Mouse (Mus musculus) frontal cortex, postnatal 36 days (tissue): ENCODE results near the gene Hfe2.
"Not testable (repeated sequence)": the region's sequence is repeated elsewhere in the genome, so short reads cannot be mapped to it uniquely, and the experiment has no call there.

ENCODE experiments used
- DNase-seq, 2 experiments: peaks; one replicate each; pipeline ENCODE4 v3.0.0; 2022; ENCODE audit warnings: low spot score in 2 of 2

The Hfe2 gene

DNA sequence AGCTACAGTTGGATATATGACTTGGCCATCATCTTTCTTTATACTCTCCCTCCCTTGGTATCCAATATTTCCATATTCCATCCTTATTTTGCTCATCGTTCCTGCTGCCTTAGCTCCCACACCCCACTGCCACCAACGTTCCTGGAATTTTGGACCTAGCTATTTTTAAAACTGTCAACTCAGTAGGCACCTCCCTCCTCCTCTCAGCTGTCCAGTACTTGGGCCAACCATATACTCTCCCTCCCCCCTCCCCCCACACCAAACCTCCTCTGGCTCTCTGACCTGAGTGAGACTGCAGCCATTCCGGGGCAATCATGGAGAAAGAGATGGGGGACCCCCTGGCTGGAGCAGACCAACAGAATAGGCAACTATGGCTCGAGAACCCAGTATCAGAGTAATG is at the start of gene Hfe2:
Gene Hfe2, plus strand, starts transcription at position 259 of the 400 bp plus-strand sequence.
- DNase-seq, result no peak

DNA sequence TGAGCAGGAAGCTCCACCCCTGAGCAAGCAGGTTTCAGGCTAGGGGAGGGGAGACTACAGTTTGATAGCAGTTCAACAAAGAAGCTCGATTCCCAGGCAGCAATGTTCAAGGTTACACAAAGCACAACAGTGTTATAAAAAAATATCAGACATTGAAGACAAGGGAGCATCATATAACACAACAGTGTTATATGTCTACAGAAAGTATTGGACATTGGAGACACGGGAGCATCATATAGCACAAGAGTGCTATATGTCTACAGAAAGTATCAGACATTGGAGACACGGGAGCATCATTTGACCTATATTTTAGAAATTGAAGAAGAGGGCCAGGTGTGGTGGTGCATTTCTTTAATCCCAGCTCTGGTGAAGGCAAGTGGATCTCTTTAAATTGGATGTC is 47.9 kb upstream of the Hfe2 start:
- DNase-seq, result no peak

DNA sequence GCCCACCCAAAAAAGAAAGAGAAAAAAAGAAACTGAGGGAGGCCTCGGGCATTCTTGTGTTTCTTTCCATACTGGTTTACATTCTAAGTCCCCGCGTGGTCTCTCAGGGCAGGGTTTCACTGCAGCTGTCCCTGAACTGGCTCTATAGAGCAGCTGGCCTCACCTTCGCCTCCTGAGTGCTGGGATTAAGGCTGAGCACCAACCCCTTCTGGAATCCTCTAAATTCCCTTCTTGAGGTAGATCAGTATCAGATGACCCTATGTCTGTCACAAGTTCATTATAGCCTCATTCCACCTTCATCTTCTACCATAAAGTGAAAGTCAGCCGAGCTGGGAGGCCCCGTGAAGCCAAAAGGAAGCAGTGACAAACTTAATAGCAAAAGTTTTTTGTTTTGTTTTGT is 47.4 kb upstream of the Hfe2 start:
- DNase-seq, result no peak

DNA sequence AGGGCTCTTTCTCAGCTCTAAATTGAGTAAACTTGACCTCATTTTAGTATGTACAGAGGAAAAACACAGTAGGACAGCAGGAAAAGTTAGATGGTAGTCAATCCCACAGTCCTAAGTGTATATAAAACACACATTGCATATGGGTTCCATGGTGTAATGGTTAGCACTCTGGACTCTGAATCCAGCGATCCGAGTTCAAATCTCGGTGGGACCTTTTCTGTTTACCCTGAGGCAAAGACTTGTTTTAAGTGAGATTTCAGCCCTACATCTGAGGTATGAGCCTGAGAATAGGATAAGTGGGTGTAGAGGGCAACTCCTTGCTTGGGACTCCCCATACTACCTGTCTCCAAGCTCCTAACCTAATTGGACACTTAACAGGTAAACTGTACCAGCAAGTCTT is 45.7 kb upstream of the Hfe2 start:
- DNase-seq, result no peak

DNA sequence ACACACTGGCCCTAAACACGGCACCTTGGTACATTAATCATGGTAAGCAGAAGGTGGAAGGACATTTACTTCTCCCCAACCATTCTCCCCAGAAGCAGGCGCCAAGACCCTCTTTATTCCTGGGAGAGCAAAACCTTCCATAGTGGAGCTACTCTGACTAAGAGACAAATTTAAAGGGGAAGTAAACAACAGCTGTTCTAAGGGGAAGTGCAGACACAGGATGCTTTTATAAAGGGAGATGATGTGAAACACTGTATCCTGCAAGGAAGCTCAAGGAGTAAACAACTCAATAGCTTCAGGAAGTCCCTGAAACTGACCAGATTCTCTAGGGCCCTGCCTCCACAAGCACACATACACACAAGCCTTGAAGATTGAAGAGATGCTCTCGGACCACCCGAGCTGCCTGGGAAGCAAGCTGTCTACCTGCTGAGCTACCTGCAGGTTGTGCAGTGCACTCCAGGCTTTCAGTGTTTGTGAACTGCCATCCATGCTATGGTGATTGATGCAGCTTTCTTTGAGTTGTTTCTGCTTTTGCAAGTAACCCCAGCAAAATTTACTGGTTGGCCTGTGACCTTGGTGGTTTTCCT is 44.2 kb upstream of the Hfe2 start:
- DNase-seq, result no peak

DNA sequence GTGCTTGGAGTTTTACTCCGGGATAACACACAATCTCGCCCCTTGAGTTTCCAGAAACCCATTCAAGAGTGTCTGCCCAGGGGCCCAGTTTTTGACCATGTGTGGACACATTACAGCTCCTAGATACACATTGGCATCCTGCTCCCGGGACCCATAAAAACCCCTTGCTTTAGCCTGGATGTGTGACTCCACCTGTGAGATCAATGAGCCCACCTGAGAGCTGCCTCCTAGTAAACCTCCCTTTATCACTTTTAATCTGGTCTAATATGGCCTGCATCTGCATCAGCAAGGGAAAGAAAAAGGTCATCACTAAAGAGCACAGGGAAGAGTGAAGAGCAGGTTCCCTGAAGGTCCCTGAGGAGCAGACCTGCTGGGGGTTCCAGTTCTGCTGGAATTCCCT is 43.1 kb upstream of the Hfe2 start:
- DNase-seq, result no peak

DNA sequence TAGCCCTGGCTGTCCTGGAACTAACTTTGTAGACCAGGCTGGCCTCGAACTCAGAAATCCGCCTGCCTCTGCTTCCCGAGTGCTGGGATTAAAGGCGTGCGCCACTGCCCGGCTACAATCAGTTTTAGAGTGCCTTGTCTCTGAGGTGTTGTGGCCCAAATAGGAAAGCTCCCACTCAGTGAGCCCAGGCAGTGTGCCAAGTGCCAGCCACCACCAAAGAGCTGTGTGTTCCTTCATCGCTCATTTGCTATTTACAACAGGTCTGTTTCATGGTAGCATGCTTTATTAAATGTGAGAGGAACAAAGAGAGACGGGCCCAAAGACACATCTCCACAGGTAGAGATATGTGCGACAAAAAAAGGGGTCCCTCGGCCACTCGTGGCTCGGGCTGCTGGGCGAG is 42.5 kb upstream of the Hfe2 start:
- DNase-seq, result no peak

DNA sequence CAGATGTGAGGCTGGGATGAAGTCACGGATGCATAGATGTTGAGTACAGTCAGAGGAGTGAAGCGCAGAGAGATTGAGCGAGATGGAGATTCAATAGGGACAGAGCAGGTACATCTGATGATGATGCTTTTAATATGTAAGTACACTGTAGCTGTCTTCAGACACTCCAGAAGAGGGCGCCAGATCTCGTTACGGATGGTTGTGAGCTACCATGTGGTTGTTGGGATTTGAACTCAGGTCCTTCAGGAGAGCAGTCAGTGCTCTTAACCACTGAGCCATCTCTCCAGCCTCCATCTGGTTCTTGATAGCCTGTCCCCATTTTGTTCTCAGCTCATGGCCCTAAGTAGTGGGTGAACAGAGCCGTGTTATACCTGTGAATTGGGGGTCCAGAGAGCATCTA is 41.9 kb upstream of the Hfe2 start:
- DNase-seq, result not testable (repeated sequence)

DNA sequence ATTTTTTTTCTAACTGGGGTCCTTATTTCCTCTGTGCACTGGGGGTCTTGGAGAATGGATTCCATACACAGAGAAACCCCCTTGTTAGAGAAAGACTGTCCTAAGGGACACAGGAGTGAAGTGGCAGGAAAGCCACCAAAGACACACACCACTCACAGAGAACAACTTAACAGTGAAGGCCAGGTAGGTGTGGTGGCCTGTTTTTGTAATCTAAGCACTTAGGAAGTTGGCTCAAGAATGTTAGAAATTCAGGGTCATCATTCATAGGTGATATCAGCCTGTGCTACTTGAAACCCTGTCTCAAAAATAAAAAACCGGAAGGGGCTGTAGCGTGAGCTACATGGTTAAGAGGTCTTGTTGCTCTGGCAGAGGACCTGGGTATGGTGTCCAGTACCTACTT is 41.0 kb upstream of the Hfe2 start:
- DNase-seq, result no peak

DNA sequence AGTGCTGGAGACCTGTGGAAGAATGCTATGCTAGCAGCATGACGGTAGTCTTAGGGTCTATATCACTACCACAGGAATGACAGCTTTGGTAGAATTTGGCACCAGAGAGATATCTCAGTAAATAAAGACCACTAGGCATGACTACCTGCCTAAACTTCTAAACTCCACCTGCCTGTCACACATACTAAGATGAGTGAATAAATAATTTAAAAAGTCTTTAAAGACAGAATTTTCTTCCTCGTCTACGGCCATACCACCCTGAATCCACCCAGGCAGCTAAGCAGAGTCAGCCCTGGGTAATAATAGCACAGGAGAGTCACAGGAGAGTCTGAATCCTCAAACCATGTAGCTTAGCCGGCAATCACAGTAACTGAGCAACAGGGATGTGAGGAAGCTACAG is 40.1 kb upstream of the Hfe2 start:
- DNase-seq, result no peak

DNA sequence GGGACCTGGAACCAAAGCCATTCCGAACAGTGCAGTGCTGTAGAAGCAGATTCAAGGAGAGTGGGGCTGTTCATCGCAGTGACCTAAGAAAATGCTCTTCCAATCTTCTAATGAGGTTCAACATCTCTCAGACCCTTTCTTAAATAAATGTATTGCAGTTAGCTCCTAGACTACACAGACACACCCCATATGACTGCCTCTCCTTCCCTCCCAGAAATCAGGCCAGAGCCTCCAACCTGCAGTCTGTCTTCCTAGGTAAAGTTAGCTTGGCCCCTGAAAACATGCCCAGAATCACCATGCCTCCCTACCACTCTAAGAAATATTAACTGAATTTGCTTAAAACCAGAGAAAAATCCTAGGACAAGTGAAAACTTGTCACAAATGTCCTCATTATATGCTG is 39.6 kb upstream of the Hfe2 start:
- no peak for DNase-seq

DNA sequence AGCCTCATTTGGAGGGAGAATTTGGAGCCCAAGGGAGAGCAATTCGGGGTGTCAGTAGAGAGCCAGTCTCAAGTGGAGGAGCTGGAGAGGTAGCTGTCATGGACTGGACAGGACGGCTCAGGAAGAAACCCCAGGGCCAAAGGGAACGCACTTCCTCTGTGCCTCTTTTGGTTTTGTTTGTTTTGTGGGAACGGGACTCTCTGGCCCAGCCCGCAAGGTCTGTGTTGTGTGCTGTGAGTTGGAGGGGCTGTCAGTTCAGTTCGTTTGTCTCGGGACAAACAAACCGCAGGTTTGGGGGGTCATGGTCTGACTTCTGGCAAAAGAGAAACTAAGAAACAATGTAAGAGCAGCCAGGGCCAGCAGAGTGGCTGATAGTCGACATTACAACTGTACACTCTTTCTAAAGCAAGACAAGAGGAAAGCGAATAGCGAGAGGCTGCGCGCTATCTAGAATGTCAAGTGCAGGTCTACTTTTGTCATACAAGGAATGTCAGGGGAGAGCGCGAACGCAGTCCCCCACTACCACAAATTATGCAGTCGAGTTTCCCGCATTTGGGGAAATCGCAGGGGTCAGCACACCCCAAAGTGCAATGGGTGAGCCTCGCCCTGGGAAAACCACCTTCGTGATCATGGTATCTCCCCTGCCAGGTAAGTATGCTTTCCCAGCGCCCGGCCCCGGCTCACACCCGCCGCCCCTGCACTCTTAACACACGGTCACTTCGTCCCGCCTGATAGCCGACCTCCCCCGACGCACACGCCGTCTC is 38.7 kb upstream of the Hfe2 start:
- not testable (repeated sequence) for DNase-seq

DNA sequence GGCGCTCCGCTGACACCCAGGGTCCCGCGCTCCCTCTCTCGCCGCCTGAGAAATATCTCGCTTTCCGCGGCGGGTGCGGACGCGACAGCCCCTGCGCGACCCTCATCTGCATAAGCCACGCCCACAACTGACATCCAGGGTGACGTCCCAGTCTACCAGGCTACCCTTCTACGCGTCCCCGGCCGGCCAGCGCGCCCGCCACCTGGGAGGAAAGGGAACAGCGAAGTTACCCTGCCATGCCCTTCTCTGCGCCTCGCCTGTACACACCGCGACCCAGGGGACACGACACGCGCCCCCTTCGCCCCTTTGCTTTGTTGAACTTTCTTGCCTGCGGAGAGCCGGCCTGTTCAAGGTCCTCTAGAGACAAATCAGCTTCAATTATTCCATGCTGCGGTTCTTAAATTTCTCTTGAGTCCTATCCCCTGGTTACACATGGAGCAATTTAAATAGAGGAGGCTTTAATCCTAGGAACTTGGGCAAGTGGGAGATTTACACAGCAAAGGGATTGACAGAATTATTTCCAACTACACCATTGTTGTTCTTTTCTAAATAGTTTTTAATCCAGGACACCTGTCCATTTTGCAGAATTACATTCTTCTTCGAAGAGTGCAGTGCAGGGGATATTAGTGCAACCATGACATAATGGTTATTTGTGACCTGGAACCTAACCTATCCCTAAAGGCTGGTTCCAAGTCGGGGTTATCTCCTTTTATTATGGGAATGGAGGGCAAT is 38.0 kb upstream of the Hfe2 start:
- not testable (repeated sequence) for DNase-seq

DNA sequence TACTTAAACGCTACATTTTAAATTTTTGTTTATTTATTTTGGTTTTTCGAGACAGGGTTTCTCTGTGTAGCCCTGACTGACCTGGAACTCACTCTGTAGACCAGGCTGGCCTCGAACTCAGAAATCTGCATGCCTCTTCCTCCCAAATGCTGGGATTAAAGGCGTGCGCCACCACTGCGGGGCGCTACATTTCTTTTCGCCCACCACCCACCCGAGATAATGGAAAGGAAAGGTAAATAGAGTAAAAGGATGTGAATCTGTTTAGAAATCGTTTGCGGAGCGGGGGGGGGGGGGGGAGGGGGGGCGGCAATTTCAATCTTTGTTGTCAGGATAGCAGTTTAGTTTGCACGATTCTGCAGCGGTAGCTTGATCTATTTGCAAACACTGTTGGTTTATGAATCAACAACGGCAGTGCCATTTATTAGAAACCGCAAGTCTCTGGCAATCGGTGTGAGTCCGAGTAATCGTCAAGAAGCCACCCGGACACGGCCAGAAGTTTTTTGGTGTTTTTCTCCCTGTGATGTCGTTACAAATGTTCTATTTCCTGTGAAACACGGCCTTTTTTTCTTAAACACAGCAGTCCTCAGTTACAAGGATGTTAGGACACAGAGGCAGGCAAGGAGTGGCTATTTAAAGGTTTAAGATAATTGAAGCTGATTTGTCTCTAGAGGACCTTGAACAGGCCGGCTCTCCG is 37.2 kb upstream of the Hfe2 start:
- peak in 1 of 2 experiments; percentile 40 for DNase-seq

DNA sequence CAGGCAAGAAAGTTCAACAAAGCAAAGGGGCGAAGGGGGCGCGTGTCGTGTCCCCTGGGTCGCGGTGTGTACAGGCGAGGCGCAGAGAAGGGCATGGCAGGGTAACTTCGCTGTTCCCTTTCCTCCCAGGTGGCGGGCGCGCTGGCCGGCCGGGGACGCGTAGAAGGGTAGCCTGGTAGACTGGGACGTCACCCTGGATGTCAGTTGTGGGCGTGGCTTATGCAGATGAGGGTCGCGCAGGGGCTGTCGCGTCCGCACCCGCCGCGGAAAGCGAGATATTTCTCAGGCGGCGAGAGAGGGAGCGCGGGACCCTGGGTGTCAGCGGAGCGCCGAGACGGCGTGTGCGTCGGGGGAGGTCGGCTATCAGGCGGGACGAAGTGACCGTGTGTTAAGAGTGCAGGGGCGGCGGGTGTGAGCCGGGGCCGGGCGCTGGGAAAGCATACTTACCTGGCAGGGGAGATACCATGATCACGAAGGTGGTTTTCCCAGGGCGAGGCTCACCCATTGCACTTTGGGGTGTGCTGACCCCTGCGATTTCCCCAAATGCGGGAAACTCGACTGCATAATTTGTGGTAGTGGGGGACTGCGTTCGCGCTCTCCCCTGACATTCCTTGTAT is 36.6 kb upstream of the Hfe2 start:
- not testable (repeated sequence) for DNase-seq

DNA sequence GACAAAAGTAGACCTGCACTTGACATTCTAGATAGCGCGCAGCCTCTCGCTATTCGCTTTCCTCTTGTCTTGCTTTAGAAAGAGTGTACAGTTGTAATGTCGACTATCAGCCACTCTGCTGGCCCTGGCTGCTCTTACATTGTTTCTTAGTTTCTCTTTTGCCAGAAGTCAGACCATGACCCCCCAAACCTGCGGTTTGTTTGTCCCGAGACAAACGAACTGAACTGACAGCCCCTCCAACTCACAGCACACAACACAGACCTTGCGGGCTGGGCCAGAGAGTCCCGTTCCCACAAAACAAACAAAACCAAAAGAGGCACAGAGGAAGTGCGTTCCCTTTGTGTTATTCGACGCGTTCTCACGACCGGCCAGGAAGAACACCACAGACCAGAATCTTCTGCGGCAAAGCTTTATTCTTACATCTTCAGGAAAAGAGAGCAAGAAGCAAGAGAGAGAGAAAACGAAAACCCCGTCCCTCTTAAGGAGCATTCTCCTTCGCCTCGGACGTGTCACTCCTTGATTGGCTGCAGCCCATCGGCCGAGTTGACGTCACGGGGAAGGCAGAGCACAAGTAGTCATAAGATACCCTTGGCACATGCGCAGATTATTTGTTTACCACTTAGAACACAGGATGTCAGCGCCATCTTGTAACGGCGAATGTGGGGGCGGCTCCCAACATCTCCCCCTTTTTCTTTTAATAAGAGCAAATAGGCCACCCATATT is 35.9 kb upstream of the Hfe2 start:
- not testable (repeated sequence) for DNase-seq

DNA sequence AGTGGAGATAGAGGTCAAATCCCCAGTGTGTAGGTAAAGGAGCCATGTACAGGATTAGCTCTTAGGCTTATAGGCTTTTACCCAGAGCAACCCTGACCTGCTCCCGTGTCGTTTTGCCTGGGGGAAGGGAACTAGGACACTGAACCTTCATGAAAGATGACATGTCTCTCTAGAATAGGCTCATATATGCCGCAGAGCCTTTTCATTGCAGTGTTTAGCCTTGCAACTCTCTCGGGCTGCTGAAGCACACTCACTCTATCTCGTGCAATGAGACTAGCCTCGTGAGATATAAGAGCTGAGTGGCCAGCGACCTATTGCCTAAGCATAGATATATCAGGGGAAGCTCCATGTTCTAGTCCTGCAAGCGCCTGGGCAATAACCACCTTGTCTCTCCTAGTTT is 35.3 kb upstream of the Hfe2 start:
- DNase-seq, result not testable (repeated sequence)

DNA sequence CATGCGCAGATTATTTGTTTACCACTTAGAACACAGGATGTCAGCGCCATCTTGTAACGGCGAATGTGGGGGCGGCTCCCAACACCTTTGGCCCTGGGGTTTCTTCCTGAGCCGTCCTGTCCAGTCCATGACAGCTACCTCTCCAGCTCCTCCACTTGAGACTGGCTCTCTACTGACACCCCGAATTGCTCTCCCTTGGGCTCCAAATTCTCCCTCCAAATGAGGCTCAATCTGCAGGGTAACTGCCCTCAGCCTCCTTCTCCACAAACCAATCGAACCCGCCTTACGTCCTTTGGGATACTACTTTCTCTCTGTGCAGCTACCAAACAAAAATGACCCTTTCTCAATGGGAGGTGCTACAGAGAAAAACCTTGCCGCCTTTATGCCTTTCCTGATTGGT is 30.5 kb upstream of the Hfe2 start:
- not testable (repeated sequence) for DNase-seq

DNA sequence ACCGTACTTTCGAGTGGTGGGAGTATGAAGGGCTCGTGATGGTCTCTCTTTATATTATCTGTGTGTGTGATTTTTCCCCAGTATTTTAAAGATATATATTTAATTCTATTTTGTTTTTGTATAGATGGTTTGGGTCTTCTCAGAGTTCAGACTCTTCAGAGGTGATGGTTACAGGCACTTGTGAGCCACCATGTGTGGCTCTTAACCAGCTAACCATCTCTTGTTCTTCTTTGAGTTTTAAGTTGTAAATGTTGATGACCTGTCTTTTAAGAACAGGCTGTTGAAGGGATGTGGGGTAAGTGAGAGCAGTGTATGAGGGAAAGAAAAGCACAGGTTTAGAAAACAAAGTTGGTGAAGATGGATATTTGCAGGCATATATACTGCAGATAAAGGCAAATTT is 30.1 kb upstream of the Hfe2 start:
- DNase-seq, result no peak

DNA sequence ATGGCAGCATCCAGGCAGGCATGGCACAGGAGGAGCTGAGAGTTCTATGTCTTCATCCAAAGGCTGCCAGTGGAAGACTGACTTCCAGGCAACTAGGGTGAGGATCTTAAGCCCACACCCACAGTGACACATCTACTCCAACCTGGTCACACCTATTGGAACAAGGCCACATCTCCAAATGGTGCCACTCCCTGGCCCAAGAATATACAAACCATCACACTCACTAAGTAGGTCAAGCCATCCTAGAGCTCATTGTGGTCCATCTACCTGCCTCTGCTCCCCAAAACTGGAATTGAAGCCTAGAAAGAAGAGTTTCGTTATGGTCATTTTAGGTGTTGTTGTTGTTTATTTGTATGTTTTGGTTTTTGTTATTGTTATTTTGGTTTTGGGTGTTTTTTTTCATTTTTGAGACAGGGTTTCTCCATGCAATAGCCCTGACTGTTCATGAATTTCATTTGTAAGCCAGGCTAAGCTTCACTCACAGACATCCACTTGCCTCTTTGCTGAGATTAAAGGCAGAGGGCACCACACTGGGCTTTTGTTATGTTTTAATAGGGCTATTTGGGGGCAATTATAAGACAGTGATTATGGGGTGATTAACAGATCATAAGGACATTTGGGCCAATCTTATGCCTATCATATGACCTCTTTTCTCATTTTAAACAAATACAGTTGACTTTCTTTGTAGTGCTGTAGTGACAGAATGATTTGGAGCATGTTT is 29.3 kb upstream of the Hfe2 start:
- no peak for DNase-seq

DNA sequence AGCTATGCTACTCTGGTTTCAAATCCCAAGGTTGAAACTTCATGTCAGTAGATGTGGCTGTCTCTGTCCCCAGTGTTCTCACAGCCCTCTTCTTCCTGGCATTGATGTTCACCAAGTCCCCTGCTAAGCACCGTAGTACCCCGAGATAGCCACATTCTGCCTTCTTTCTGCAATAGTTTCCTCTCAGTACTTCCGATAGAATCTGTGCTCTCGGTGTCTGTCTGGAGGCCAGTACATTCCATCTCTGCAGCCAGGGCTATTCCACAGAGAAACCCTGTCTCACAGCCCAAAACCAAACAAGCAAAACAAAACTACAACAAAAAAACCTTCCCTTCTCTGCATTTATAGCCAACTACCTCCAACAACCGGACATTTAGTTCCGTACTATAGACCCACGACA is 28.8 kb upstream of the Hfe2 start:
- no peak for DNase-seq
